Mouse (Mus musculus): ENCODE measurements around the gene L2hgdh. TPM values are rescaled to one million over a fixed set of nuclear protein-coding genes. Genes with fewer than 3 reads are reported as not detected.

Gene L2hgdh
- polyA plus RNA-seq, 2 experiments: 7.5 to 9.3 TPM

DNA sequence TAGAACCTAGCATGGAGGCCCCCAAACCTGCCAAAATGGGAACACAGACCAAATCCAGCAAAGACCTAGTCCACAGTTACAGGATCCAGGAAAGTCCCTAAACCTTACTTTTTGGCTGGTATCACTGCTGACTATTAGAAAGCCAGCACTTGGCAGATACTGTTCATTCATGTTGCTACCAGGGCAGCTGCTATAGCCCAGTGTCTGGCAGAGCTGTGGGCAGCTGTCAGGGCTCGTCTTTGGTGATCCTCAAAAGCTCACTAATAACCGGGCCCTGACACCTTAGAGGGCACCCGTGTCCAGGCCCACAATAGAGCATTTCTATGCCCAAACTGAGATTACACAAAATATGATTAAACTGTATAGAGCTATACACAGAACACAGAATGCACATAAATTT, 1.8 kb downstream of the L2hgdh start:
- WGBS (ENCODE audit: insufficient replicate concordance): 75% methylated on average over 3 of the region's 3 CpGs
- no peak for DNase-seq (ENCODE audit: low read depth in 3 of 3, low spot score in 3 of 3)
- Histone ChIP-seq H3K9me3 (ENCODE audit: control insufficient read depth, low read length) (peaks cover 9% of the 10 kb centered on the region), H3K4me1 (replicated peaks; ENCODE audit: control insufficient read depth in 2 of 2, insufficient read depth in 2 of 2, low read length in 1 of 2) (peaks cover 10% of the 10 kb centered on the region in 2 experiments), H3K4me2 (ENCODE audit: low read depth) (peak overlapping the region; percentile 95; the same call in 1 of the 2 replicates), H3K4me3 (ENCODE audit: insufficient read depth in 1 of 2, low read depth in 2 of 2, low read length in 2 of 2) (no peak overlapping the region), H3K9ac (replicated peaks) (no peak overlapping the region), H3K27ac (no peak overlapping the region), H3K36me3 (replicated peaks; ENCODE audit: control insufficient read depth, insufficient read depth, low read depth) (peaks cover 4% of the 10 kb centered on the region), H3K27me3 (ENCODE audit: control insufficient read depth, insufficient read depth, low read length) (no peaks in the 10 kb centered on the region)
- ATAC-seq (ENCODE audit: insufficient read depth): no peak
- TF ChIP-seq CTCF (IDR thresholded peaks at IDR 0.05; ENCODE audit: low read depth): no peak
- no peak for TF ChIP-seq EP300 (IDR thresholded peaks at IDR 0.05; ENCODE audit: low read depth)

DNA sequence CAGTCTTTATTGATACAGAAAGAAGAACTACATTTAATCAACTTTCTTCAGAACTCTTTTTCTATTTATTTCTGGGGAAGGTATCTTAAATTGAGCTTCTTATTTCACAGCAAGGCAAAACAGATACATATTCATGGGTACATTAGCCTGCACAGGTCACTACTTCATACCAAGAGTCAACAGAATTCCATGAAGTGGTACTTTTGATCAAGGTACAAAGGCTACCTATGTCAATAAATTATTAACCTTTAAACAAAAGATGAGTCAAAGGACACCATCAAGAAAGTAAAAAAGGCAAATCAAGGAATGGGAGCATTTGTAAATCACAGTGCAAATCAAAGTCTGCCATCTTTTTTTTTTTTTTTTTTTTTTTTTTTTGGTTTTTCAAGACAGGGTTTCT, 11.0 kb downstream of the L2hgdh start:
- Histone ChIP-seq H3K9ac (replicated peaks) (no peak overlapping the region), H3K4me2 (ENCODE audit: low read depth) (no peak overlapping the region), H3K4me1 (replicated peaks; ENCODE audit: control insufficient read depth in 2 of 2, insufficient read depth in 2 of 2, low read length in 1 of 2) (no peaks in the 10 kb centered on the region), H3K4me3 (ENCODE audit: insufficient read depth in 1 of 2, low read depth in 2 of 2, low read length in 2 of 2) (no peak overlapping the region), H3K36me3 (replicated peaks; ENCODE audit: control insufficient read depth, insufficient read depth, low read depth) (no peaks in the 10 kb centered on the region; the same call in none of the 2 replicates), H3K9me3 (ENCODE audit: control insufficient read depth, low read length) (no peaks in the 10 kb centered on the region), H3K27ac (no peak overlapping the region), H3K27me3 (ENCODE audit: control insufficient read depth, insufficient read depth, low read length) (no peaks in the 10 kb centered on the region)
- TF ChIP-seq CTCF (IDR thresholded peaks at IDR 0.05; ENCODE audit: low read depth): no peak
- TF ChIP-seq EP300 (IDR thresholded peaks at IDR 0.05; ENCODE audit: low read depth): no peak
- no peak for ATAC-seq (ENCODE audit: insufficient read depth)
- no peak for DNase-seq (ENCODE audit: low read depth in 3 of 3, low spot score in 3 of 3)

DNA sequence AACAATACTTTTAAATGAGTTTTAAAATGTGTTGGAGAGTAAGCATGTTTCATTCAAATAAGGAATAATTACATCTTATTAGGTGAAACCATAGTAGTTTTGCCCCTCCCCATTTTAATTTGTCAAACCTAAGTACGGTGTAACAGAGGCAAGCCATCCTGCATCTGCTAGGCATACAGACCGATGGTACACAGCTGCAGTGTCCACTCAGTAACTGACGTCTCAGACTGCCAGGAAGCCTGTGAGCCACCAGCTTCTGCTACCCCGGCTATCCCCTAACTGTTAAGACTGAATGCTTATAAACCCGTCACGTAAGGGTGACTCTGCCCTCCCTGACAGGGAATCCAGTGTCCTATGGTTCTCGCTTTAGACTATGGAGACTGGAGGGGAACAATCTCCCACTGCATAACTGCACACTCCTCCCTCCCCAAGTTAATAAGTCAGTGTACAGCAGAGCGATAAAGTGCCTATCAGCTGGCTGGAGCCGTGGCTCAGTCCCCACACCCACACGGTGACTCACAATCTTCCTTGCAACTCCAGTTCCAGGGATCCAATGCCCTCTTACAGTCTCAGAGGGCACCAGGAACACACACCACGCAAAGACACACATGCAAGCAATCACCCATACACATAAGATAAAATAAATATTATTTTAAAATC, 19.7 kb downstream of the L2hgdh start:
- Histone ChIP-seq H3K4me1 (replicated peaks; ENCODE audit: control insufficient read depth in 2 of 2, insufficient read depth in 2 of 2, low read length in 1 of 2) (peaks cover 0 to 6% of the 10 kb centered on the region in 2 experiments; a peak in 2 of 4 replicates), H3K4me2 (ENCODE audit: low read depth) (no peak overlapping the region), H3K36me3 (replicated peaks; ENCODE audit: control insufficient read depth, insufficient read depth, low read depth) (no peaks in the 10 kb centered on the region; the same call in 1 of the 2 replicates), H3K9ac (replicated peaks) (no peak overlapping the region), H3K27me3 (ENCODE audit: control insufficient read depth, insufficient read depth, low read length) (no peaks in the 10 kb centered on the region), H3K4me3 (ENCODE audit: insufficient read depth in 1 of 2, low read depth in 2 of 2, low read length in 2 of 2) (no peak overlapping the region), H3K9me3 (ENCODE audit: control insufficient read depth, low read length) (no peaks in the 10 kb centered on the region), H3K27ac (no peak overlapping the region)
- TF ChIP-seq EP300 (IDR thresholded peaks at IDR 0.05; ENCODE audit: low read depth) (no peak), CTCF (IDR thresholded peaks at IDR 0.05; ENCODE audit: low read depth) (no peak)
- DNase-seq (ENCODE audit: low read depth in 3 of 3, low spot score in 3 of 3): no peak
- ATAC-seq (ENCODE audit: insufficient read depth): peak; percentile 74
- WGBS (ENCODE audit: insufficient replicate concordance): 69% methylated on average over 11 of the region's 11 CpGs

DNA sequence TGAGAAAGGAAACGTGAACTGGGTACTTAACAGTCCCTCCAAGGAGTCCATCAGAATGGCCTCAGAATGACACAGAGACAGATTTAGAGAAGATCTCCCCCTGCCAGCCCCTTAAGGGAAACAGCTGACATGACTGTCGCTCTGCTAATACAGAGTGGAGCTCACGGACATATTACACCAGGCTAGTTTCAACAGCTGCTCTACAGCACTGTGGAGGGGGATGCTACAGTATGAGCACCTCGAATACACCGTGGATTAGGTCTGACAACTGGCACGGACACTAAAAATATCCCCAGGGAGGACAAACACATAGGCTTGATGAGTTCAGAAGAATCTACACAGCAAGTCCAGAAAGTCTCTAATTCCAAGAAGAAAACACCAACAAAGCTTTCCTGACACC, 26.3 kb downstream of the L2hgdh start:
- no peaks in the 10 kb centered on the region for H3K4me1 ChIP-seq (replicated peaks; ENCODE audit: control insufficient read depth in 2 of 2, insufficient read depth in 2 of 2, low read length in 1 of 2)

DNA sequence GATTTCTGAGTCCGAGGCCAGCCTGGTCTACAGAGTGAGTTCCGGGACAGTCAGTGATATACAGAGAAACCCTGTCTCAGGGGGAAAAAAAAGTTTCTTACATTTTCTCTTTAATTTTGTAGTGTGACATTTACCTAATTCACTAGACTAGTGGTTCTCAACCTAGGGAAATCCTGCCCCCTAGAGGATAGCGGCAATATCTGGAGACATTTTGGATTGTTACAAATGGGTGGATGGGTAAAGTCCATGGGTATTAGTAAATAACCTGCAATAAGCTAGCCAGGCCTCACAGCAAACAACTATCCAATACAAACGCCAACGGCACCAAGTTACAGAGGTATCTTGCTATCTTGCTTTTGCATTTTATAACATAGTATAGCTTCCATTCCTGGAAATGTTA, 27.9 kb downstream of the L2hgdh start:
- no peaks in the 10 kb centered on the region for H3K27me3 ChIP-seq (ENCODE audit: control insufficient read depth, insufficient read depth, low read length)
- H3K27ac ChIP-seq: no peak overlapping the region
- H3K9ac ChIP-seq (replicated peaks): no peak overlapping the region
- no peak overlapping the region for H3K4me3 ChIP-seq (ENCODE audit: insufficient read depth in 1 of 2, low read depth in 2 of 2, low read length in 2 of 2)
- TF ChIP-seq EP300 (IDR thresholded peaks at IDR 0.05; ENCODE audit: low read depth) (no peak), CTCF (IDR thresholded peaks at IDR 0.05; ENCODE audit: low read depth) (peak; percentile 74)
- WGBS (ENCODE audit: insufficient replicate concordance): 60% methylated on average over 5 of the region's 5 CpGs
- no peaks in the 10 kb centered on the region; the same call in 1 of the 2 replicates for H3K36me3 ChIP-seq (replicated peaks; ENCODE audit: control insufficient read depth, insufficient read depth, low read depth)
- ATAC-seq (ENCODE audit: insufficient read depth) (no peak), DNase-seq (ENCODE audit: low read depth in 3 of 3, low spot score in 3 of 3) (peak; percentile 26 to 52 (median 42))
- no peaks in the 10 kb centered on the region for H3K9me3 ChIP-seq (ENCODE audit: control insufficient read depth, low read length)
- no peaks in the 10 kb centered on the region for H3K4me1 ChIP-seq (replicated peaks; ENCODE audit: control insufficient read depth in 2 of 2, insufficient read depth in 2 of 2, low read length in 1 of 2)
- no peak overlapping the region for H3K4me2 ChIP-seq (ENCODE audit: low read depth)

More for the DNA sequence above, 26.3 kb downstream of the L2hgdh start:
- DNase-seq (ENCODE audit: low read depth in 3 of 3, low spot score in 3 of 3) (no peak), ATAC-seq (ENCODE audit: insufficient read depth) (no peak)
- WGBS (ENCODE audit: insufficient replicate concordance): 83% methylated on average over 6 of the region's 6 CpGs
- H3K9me3 ChIP-seq (ENCODE audit: control insufficient read depth, low read length): no peaks in the 10 kb centered on the region
- no peak overlapping the region for H3K4me3 ChIP-seq (ENCODE audit: insufficient read depth in 1 of 2, low read depth in 2 of 2, low read length in 2 of 2)
- H3K36me3 ChIP-seq (replicated peaks; ENCODE audit: control insufficient read depth, insufficient read depth, low read depth): no peaks in the 10 kb centered on the region; the same call in 1 of the 2 replicates
- H3K27me3 ChIP-seq (ENCODE audit: control insufficient read depth, insufficient read depth, low read length): no peaks in the 10 kb centered on the region
- no peak overlapping the region for H3K9ac ChIP-seq (replicated peaks)
- H3K4me2 ChIP-seq (ENCODE audit: low read depth): no peak overlapping the region
- no peak overlapping the region for H3K27ac ChIP-seq
- TF ChIP-seq EP300 (IDR thresholded peaks at IDR 0.05; ENCODE audit: low read depth) (no peak), CTCF (IDR thresholded peaks at IDR 0.05; ENCODE audit: low read depth) (no peak)

Data from liver, embryonic 14.5 days (tissue).